Mouse (Mus musculus): ENCODE data around the gene Klb. TPM values are rescaled to one million over a fixed set of nuclear protein-coding genes. Genes with fewer than 3 reads are reported as not detected.

Klb gene
- polyA plus RNA-seq, 1 experiment from 2014 or later, result 0.17 TPM

GRCm38 (mm10) chr5:65425251-65425650, 77.1 kb downstream of the Klb start:
- no peak overlapping the region for H3K9ac ChIP-seq
- no peak overlapping the region for H3K4me3 ChIP-seq
- no peak overlapping the region for H3K27ac ChIP-seq
- no peaks in the 10 kb centered on the region for H3K9me3 ChIP-seq (replicated peaks)
- ATAC-seq, result no peak
- no peaks in the 10 kb centered on the region for H3K27me3 ChIP-seq
- no peaks in the 10 kb centered on the region for H3K4me1 ChIP-seq
- 92% methylated on average over 5 of the region's 5 CpGs for WGBS
- H3K4me2 ChIP-seq, result no peak overlapping the region
- peaks cover 59% of the 10 kb centered on the region for H3K36me3 ChIP-seq (ENCODE audit: poor library complexity, severe bottlenecking)

DNA sequence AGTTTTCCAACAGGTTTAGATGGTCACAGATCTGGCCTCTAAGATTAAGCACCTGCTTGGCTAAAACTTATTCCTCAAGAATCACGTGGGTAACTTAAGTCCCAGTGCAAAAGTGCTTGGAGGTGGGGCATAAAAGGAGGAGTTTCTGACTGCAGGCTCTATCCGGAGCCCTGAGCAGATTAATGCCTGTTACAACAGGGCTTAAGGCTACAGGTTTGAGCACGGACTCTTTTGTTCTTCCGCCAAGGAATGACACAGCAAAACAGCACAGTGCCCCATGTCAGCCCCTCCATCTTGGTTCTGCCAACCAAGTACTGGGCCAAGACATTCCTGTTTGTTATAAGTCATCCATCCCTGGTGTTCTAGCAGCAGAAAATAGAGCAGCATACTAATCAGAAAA, 80.2 kb downstream of the Klb start:
- 33% methylated on average over 4 of the region's 4 CpGs for WGBS
- Histone ChIP-seq H3K27ac (no peak overlapping the region), H3K4me1 (no peaks in the 10 kb centered on the region), H3K4me3 (no peak overlapping the region), H3K36me3 (ENCODE audit: poor library complexity, severe bottlenecking) (peaks cover 30% of the 10 kb centered on the region), H3K9me3 (replicated peaks) (no peaks in the 10 kb centered on the region), H3K4me2 (no peak overlapping the region), H3K9ac (no peak overlapping the region), H3K27me3 (no peaks in the 10 kb centered on the region)
- no peak for ATAC-seq

DNA sequence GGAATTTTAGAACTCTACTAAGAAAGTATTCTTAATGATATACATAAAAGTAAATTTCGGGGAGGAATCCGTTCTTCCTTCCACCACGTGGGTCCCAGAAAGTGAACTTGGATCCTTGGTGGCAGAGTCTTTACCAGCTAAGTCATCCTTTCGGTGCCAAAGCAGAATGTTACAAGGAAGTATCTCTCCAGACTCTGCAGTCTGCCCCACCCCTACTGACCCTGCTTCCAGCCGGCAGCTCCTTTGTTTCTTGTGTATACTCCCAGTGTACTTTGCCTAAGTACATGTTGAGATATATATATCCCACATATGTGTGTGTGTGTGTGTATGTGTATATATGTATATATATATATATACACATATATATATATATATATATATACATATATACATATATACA, 81.3 kb downstream of the Klb start:
- H3K9ac ChIP-seq, result no peak overlapping the region
- WGBS, result 94% methylated on average over 5 of the region's 5 CpGs
- peaks cover 7% of the 10 kb centered on the region for H3K4me1 ChIP-seq
- H3K4me2 ChIP-seq, result no peak overlapping the region
- no peak for ATAC-seq
- H3K27me3 ChIP-seq, result no peaks in the 10 kb centered on the region
- no peak overlapping the region for H3K4me3 ChIP-seq
- H3K27ac ChIP-seq, result no peak overlapping the region
- no peaks in the 10 kb centered on the region for H3K9me3 ChIP-seq (replicated peaks)
- H3K36me3 ChIP-seq (ENCODE audit: poor library complexity, severe bottlenecking), result peaks cover 20% of the 10 kb centered on the region

Other genes with a start within 250 kb of the Klb start
- 51.7 and 53.4 TPM in 2 replicates for gene Klhl5, start 240.8 kb upstream of the Klb start, polyA plus RNA-seq (2015; fragmentation: Nextera tagmentation; extraction: Ambion mirVana)
- 10.4 and 12.6 TPM in 2 replicates for gene Wdr19, start 148.6 kb upstream of the Klb start, polyA plus RNA-seq (2015; fragmentation: Nextera tagmentation; extraction: Ambion mirVana)
- gene Rfc1, start 12.6 kb upstream of the Klb start, polyA plus RNA-seq (2015; fragmentation: Nextera tagmentation; extraction: Ambion mirVana), result 70.1 and 70.5 TPM in 2 replicates
- 767 and 793 TPM in 2 replicates for gene Rpl9, start 43.1 kb downstream of the Klb start, polyA plus RNA-seq (2015; fragmentation: Nextera tagmentation; extraction: Ambion mirVana)
- 67.7 and 68.6 TPM in 2 replicates for gene Lias, start 43.2 kb downstream of the Klb start, polyA plus RNA-seq (2015; fragmentation: Nextera tagmentation; extraction: Ambion mirVana)
- gene Ugdh, start 87.6 kb downstream of the Klb start, polyA plus RNA-seq (2015; fragmentation: Nextera tagmentation; extraction: Ambion mirVana), result 60.3 and 62.4 TPM in 2 replicates
- gene Gm43552, start 144.5 kb downstream of the Klb start, polyA plus RNA-seq (2015; fragmentation: Nextera tagmentation; extraction: Ambion mirVana), result not detected in 2 replicates
- 131 and 133 TPM in 2 replicates for gene Smim14, start 188.9 kb downstream of the Klb start, polyA plus RNA-seq (2015; fragmentation: Nextera tagmentation; extraction: Ambion mirVana)
- gene Ube2k, start 188.9 kb downstream of the Klb start, polyA plus RNA-seq (2015; fragmentation: Nextera tagmentation; extraction: Ambion mirVana), result 194 and 196 TPM in 2 replicates

Measured in forebrain, embryonic 13.5 days (tissue).